Mouse (Mus musculus): Measurements from ENCODE around the gene Tsku.

- TF ChIP-seq GATA1 (IDR thresholded peaks at IDR 0.05; ENCODE audit: borderline replicate concordance, low read length): no peak
- no peak for TF ChIP-seq FLI1 (IDR thresholded peaks at IDR 0.05; ENCODE audit: low read length)
These were observed 20.8 kb downstream of the Tsku start for GRCm38 (mm10) chr7:98340343-98340742.

Measured in megakaryocyte, embryonic 14.5 days (primary cell).